Comparison of ENCODE assay signal across 21 mouse cellular contexts in genomic region chr9:68985046-68985445, GRCm38 (mm10).
DNase-seq lines count a peak whose midpoint lies in the region; ATAC-seq lines count a peak whose summit lies in the region.
"Had no signal": no experiment of that assay in that cellular context is flagged by ENCODE, and none has a peak within 500 bp of the region (broad histone marks: within the 10 kb centered on the region; RNA-seq: fewer than 3 reads in every experiment).

No protein-coding gene starts in this region.

- no peak overlapping the region for H3K4me2 ChIP-seq in midbrain, embryonic 11.5 days
- no peak overlapping the region for H3K4me2 ChIP-seq in midbrain, embryonic 15.5 days
- H3K4me2 ChIP-seq: embryonic facial prominence, embryonic 13.5 days; embryonic facial prominence, embryonic 15.5 days; forebrain, embryonic 13.5 days; forebrain, embryonic 15.5 days had no signal

- peak; percentile 69 for DNase-seq in midbrain, embryonic 11.5 days (ENCODE audit: low spot score, missing footprints)
- peak; percentile 36 for DNase-seq in retina, postnatal 1 day
- DNase-seq in retina, embryonic 14.5 days (ENCODE audit: low spot score), result no peak
- peak; percentile 49 for DNase-seq in gonadal fat pad, adult 2 months (ENCODE audit: low read depth)
- no peak for DNase-seq in layer of hippocampus, postnatal 14 days (ENCODE audit: low spot score in 2 of 2)
- DNase-seq: adrenal gland, adult 2 months; adrenal gland, postnatal 10 days; adrenal gland, postnatal 25 days; cerebellum, adult 11 months; cerebellum, adult 18-20 months; cerebellum, adult 8-10 months; cerebellum, adult 9-11 months; cerebellum, postnatal 14 days; cerebellum, postnatal 36 days; embryo, embryonic 11 days had no signal

- H3K27me3 ChIP-seq in midbrain, embryonic 11.5 days (ENCODE audit: control insufficient read depth, insufficient read depth, low read length), result peaks cover 11% of the 10 kb centered on the region
- H3K27me3 ChIP-seq in midbrain, embryonic 15.5 days (replicated peaks), result no peaks in the 10 kb centered on the region
- H3K27me3 ChIP-seq: embryonic facial prominence, embryonic 15.5 days; forebrain, embryonic 15.5 days had no signal

- 85% methylated on average over 6 of the region's 6 CpGs for WGBS in midbrain, embryonic 11.5 days
- 85% methylated on average over 6 of the region's 6 CpGs for WGBS in midbrain, embryonic 15.5 days

- ATAC-seq in midbrain, embryonic 11.5 days (ENCODE audit: low FRiP score), result no peak
- no peak for ATAC-seq in midbrain, embryonic 15.5 days (replicated peaks)
- ATAC-seq: forebrain, embryonic 13.5 days; forebrain, embryonic 15.5 days had no signal

- H3K4me1 ChIP-seq in midbrain, embryonic 11.5 days (ENCODE audit: control insufficient read depth, insufficient read depth, low read length), result peaks cover 15% of the 10 kb centered on the region
- H3K4me1 ChIP-seq in midbrain, embryonic 15.5 days, result peaks cover 18% of the 10 kb centered on the region

- no peak overlapping the region for H3K9ac ChIP-seq in midbrain, embryonic 11.5 days (ENCODE audit: low read length)
- no peak overlapping the region for H3K9ac ChIP-seq in midbrain, embryonic 15.5 days
- H3K9ac ChIP-seq: embryonic facial prominence, embryonic 13.5 days; embryonic facial prominence, embryonic 15.5 days; forebrain, embryonic 13.5 days; forebrain, embryonic 15.5 days had no signal

- H3K4me3 ChIP-seq in midbrain, embryonic 11.5 days (ENCODE audit: low read depth, low read length), result no peak overlapping the region
- no peak overlapping the region for H3K4me3 ChIP-seq in midbrain, embryonic 15.5 days
- H3K4me3 ChIP-seq: embryonic facial prominence, embryonic 13.5 days; embryonic facial prominence, embryonic 15.5 days; erythroblast, embryonic 14.5 days; forebrain, embryonic 13.5 days; forebrain, embryonic 15.5 days had no signal

- H3K27ac ChIP-seq in midbrain, embryonic 11.5 days (ENCODE audit: low read depth, low read length), result no peak overlapping the region
- H3K27ac ChIP-seq in midbrain, embryonic 15.5 days, result no peak overlapping the region
- H3K27ac ChIP-seq: embryonic facial prominence, embryonic 13.5 days; embryonic facial prominence, embryonic 15.5 days; forebrain, embryonic 13.5 days; forebrain, embryonic 15.5 days had no signal

- no peaks in the 10 kb centered on the region for H3K9me3 ChIP-seq in midbrain, embryonic 11.5 days (ENCODE audit: control insufficient read depth, low read length)
- H3K9me3 ChIP-seq in midbrain, embryonic 15.5 days, result no peaks in the 10 kb centered on the region
- H3K9me3 ChIP-seq: embryonic facial prominence, embryonic 13.5 days; embryonic facial prominence, embryonic 15.5 days; forebrain, embryonic 13.5 days; forebrain, embryonic 15.5 days had no signal

- H3K36me3 ChIP-seq in midbrain, embryonic 11.5 days (ENCODE audit: control insufficient read depth, insufficient read depth, low read length), result no peaks in the 10 kb centered on the region
- no peaks in the 10 kb centered on the region for H3K36me3 ChIP-seq in midbrain, embryonic 15.5 days (replicated peaks)
- H3K36me3 ChIP-seq: embryonic facial prominence, embryonic 13.5 days; embryonic facial prominence, embryonic 15.5 days; forebrain, embryonic 15.5 days had no signal

Comparison
In these comparisons a context has a peak if more than half of its experiments do, and no peak if none do; other contexts are left out.
1. DNase-seq: peak in midbrain, embryonic 11.5 days (single experiment), retina, postnatal 1 day (single experiment) and gonadal fat pad, adult 2 months (single experiment); none in retina, embryonic 14.5 days (single experiment) and layer of hippocampus, postnatal 14 days (0 of 2).